Mouse (Mus musculus) CH12F3 (cell line): ENCODE results near the gene Spint1.

Source experiments
- in situ Hi-C: fragments of 300-500 bp; cut with MboI; formaldehyde crosslinking; loops from 2 replicates; pipeline ENCODE4 v1.14.3; 2020; ENCODE audit warnings: low sequenced_read_pairs

The Spint1 gene

DNA sequence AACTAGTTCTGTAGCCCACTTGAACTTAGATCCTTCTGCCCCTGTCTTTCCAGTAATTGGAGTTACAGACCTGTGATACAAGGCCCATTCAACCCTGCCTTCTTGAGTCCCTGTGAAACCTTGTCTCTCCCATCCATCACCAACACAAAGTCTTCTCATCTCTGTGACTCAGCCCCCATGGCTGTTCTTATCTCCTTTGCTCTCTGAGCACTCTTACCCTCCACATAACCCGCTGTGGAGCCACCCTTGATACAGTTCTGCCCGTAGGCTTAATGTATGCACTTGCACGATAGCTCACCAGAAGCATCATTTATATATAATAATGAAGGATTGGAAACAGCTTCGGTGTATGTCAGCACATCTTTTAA, 3.6 kb downstream of the Spint1 start:
- in situ Hi-C loops, result no loop called here

DNA sequence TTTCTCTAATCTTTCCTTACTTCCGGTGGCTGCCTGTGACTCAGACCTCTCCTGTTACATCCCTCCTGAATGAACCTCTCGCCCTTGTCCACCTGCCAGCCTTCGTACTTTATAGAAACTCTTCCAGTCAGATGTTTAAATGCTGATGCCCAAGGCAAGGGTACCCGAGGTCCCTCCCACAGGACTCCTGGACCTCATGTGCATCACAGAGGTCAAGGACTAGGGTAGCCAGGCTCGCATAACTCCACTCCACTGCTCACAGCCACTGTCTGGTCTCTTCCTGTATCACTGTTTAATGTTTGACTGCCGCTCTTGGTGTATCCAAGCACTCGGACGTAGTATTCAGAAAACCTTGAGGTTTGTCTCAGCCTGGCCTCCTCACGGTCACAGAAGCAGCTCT, 5.4 kb downstream of the Spint1 start:
- in situ Hi-C loops, result no loop called here

DNA sequence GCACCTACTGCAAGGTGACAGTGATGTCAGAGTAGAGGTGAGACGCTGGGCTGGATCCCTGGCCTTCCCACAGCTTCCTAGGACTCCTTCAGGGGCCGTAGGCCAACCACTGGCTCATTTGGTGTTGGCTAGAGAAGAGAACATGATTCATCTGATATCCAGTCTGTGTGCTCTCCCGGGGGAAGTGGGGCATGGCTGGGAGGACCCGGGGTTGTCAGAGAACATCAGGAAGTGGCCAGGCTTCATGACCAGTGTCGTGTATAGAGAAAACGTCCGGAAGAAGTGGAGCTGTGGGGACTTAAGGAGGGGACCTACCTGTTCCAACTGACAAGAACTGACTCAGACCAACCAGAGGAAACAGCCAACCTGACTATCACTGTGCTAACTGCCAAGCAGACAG, 8.1 kb downstream of the Spint1 start:
- in situ Hi-C loops, result no loop called here

GRCm38 (mm10) chr2:119247904-119248303, 10.7 kb downstream of the Spint1 start:
- in situ Hi-C loops, result no loop called here

DNA sequence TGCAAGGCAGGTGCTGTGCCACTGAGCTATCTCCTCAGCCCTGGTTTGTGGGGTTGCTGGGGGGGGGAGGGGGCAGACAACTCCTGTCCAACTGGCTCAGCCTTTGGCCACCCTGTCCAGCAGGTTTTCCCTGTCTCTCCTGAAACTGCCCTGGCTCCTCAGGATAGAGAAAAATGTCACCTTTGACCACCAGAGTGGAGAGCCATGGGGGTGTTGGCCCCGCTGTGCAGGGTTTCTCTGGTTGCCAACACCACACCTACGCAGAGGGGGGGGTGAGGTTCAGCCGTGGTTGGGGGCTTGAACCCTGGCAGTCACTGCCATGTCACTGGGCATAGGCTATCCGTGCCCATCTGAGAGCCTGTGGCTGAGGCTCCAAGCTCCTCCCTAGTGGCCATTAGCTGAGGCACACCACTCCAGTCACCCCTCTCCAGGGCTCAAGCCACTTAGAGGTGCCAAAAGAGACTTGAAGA, 12.5 kb downstream of the Spint1 start:
- in situ Hi-C loops, result no loop called here

DNA sequence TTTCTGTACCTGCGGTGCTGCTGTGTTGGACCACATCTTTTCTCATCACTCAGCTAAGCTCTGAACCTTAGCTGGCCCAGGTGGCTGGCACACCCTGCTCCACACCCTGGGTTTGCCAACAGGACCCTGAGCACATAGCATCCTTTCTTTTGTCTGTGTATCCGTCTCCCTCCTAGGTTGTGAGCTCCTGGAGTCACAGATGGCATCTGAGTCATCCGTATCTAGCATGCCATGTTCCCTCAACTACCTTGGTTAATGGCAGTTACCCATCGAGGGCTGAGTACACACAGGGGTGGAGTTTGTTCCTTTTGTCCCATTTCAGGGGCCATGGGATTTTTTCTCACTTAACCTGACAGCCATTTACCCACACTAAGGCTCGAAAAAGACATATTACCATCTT, 13.2 kb downstream of the Spint1 start:
- in situ Hi-C loops, result no loop called here

GRCm38 (mm10) chr2:119250826-119251478, 13.8 kb downstream of the Spint1 start:
- in situ Hi-C loops, result no loop called here

GRCm38 (mm10) chr2:119254976-119255375, 17.8 kb downstream of the Spint1 start:
- in situ Hi-C loops, result no loop called here

- in situ Hi-C loops, result no loop called here
Measured at GRCm38 (mm10) chr2:119260518-119260917, 23.4 kb downstream of the Spint1 start.

DNA sequence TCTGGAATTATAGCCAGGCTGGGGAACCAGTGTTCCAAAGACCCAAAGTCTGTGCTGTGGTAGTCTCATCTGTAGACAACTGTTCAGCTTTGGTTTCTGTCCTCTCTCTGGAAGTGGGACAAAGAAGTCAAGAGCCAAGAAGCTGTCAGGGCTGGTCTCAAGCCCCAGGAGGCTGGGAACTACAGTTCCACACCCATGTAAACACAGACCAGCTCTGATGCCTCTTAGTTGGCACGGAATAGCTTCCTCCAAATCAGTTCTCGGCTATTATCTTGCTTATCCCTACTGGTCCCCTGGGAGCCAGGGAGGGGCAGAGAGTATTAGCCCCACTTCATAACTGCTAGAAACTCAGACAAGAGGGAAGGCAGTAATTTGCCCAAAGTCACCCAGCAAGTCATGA, 24.2 kb downstream of the Spint1 start:
- in situ Hi-C loops, result no loop called here

GRCm38 (mm10) chr2:119262978-119263377, 25.8 kb downstream of the Spint1 start:
- in situ Hi-C loops, result no loop called here

GRCm38 (mm10) chr2:119263813-119264212, 26.7 kb downstream of the Spint1 start:
- in situ Hi-C loops, result no loop called here

- in situ Hi-C loops, result no loop called here
Measured at GRCm38 (mm10) chr2:119270286-119270642, 33.1 kb downstream of the Spint1 start.

DNA sequence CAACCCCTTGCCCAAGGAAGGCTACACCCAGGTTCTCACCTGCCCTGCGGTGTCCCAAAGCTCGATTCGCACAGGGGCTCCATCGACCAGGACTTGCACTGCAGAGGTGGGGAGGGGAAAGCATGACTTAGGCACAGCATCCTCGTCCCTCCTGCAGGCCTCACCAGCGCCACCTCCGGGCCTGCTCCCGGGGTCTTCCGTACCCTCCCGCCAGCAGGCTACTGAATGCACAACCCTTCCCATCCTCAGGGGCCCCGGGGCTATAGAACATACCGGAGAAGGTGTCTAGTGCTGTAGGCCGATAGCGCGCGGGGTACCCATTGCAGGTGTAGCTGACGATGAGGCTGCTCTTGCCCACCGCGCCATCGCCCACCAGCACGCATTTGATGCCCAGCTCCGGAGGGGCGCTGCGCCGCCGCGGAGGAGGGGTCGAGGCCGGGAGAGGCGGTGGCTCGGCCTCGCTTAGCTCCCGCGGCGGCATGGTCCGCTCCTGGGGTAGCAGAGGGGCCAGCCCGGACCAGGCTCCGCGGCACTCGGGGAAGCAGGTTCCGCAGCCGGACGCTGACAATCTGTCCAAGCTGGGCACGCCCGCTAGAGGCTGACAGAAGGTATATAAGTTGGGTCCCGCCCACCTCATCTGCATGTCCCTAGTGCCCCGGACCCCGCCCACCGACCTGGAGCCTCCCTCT, 33.6 kb downstream of the Spint1 start, which contains the start of gene Rhov:
Gene Rhov, minus strand, starts transcription at position 630 of the 689 bp plus-strand sequence.
- in situ Hi-C loops, result no loop called here

- in situ Hi-C loops, result no loop called here
Measured at GRCm38 (mm10) chr2:119274126-119274525, 37.0 kb downstream of the Spint1 start.

DNA sequence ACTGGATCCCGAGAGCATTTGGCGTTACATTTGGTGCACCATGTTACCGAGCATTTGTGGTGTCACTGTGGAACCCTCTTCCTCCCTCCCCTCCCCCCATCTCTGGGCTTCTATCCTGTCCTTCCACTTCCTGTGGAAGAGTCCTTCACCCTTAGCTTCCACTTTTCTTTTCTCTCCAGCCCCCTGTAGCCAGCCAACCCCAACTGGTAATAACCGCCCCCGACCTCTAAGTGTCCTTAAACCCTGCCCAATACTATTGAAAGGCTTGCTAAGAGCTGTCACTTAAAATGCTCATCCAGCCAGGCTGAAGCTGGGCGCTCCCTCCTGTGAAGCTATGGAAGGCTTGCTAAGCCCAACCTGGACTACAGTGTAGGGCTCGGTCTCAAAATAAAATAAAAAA, 39.8 kb downstream of the Spint1 start:
- in situ Hi-C loops, result no loop called here

DNA sequence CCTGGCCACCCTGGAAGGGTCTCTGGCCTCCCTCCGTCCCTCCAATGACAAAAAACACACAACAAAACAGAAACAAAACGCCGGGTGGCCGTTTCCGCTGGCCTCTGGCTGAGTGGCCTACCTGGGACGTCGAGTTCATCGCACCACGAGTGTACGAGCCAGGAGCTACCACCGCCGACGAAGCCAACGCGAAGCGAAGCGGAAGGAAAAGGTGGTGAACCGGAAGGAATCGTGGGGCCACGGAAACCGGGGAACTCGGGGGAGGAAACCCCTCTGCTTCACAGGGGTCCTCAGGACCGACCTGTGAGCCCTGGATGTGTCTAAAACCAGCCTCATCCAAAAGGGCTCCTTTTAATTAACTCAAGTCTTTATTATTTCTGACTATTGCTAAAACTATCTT, 40.6 kb downstream of the Spint1 start:
- in situ Hi-C loops, result no loop called here

DNA sequence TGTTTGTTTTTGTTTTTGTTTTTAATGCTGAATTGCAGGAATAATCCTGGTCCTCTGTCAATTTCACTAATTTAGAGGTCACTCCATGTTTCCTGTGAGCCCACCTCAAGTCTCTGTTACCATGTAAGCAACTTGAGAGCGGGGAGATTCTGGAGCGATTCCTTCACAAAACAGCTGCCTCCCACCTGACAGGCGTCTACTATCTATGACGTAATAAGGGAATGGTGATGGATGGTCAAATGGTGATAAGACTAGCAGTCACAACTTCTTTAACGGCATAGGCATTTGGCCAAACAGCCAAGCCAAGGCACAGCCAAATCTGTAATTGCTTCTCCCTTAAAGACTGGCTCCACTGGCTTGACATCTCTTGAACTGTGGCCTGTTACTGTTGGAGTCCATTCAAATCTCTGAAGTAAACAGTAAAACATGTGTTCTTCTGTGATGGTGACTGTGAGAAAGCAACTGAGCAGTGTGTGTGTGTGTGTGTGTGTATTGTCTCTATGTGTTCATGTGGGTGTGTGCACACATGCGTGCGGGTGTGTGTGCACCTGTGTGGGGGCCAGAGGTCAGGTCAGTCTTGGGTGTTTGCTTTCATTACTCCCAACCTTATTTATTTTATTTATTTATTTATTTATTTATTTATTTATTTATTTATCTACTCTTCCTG, 44.9 kb downstream of the Spint1 start:
- in situ Hi-C loops, result no loop called here

DNA sequence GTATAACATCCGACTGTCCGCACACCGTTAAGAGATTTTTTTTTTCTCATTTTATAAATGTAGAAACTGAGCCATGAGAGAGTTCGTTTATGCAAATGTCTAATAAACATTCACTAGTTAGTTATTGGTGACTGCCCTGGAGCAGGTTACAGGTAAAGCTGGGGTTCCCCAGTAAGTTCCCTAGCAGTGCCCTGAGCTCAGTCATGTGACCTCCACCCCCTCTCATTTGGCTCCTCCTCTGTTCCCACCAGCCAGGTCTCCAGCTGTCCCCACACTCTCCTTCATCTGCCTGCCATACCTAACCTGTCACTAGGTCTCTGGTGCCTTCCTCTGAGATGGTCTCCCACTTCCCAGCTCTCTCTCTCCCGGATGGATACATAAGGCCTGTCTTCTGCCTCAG, 50.2 kb downstream of the Spint1 start:
- in situ Hi-C loops, result no loop called here

GRCm38 (mm10) chr2:119288270-119288882, 51.2 kb downstream of the Spint1 start, which contains the start of gene Vps18:
Gene Vps18 (plus strand): TSS chr2:119288740.
- in situ Hi-C loops, result no loop called here

DNA sequence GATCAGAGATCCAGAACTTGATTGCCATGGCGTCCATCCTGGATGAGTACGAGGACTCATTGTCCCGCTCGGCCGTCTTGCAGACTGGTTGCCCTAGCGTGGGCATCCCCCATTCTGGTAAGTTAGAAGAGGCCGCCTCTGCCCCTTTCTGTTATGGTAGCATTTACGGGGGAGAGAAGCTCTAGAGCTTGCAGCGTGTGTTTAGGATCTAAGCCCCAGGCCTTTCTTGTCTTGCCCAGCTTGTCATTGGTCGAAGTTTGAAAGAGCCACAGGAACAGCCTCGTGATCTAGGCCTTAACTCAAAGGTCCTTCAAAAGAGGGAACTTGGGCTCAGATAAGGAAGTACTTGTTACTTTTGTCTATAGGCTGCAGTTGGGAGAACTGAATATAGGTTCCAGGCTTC, 51.9 kb downstream of the Spint1 start:
- in situ Hi-C loops, result no loop called here

DNA sequence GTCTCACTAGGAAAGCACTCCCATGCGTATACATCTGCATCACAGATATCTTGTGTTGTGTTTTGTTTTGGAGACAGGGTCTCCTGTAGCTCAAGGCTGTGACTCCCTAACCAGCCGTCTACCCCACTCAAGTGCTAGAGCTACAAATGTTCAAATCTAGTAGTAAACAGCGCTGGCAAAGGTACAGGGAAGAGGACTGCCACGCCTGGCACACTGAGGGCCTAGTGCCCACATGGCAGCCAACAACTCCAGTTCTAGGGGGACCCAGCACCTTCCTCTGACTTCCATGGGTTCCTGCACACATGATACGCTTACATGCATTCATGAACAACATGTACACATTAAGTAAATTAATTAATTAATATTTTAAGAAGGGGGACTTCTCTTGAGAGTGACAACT, 55.1 kb downstream of the Spint1 start:
- in situ Hi-C loops, result loop anchor here (10.0 kb wide), 1 partner anchor 123 kb away; no protein-coding TSS in a partner anchor
